Mouse (Mus musculus) embryo, embryonic 10 days (tissue): ENCODE measurements at regions not wholly inside any gene's neighbourhood (a gene's known extent, or its start where the extent isn't known, plus 50 kb on each side); places are given as distances from the start of the nearest gene placed in this dataset.
"Not testable (repeated sequence)": the region's sequence is repeated elsewhere in the genome, so short reads cannot be mapped to it uniquely, and the experiment has no call there.

ENCODE experiments used
- DNase-seq: peaks from one replicate; pipeline ENCODE4 v3.0.0-alpha.2; 2015; ENCODE audit warnings: low spot score

DNA sequence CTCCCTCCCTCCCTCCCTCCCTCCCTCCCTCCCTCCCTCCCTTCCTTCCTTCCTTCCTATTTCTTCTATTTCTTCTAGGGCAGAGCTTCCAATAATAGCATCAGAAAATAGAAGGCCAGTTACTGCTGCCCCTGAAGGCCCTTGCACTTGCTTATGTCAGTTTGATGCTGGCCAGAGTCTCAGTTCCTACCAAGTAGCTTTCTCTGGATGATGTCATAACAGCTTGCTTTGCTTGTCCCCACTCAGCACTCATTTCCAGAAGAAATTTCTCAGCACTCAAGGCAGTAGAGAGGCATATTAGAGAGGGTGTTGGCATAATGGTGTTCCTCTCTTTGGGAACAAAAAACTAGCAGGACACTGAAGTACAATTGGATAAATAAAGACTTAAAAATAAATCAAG, 811.6 kb upstream of the 4930444P10Rik start:
- no peak for DNase-seq

DNA sequence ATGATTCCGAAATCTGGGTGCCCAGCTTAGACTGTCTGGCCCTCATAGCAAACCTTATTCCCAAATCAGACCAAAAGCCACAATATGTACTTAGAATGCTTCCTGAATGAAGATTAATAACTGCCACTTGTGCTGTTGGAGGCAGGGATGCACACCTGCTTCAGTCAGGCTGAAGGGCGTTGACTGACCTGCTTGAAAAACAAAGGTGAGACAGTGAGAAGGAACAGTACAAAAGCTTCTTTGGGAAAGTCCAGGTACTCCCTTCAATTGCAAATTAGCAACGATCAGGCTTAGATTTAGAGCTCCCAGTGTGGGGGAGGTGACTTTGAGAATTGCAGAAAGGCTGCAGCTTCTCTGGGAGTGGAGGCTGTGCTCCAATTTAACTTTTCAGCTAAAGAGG, 775.3 kb upstream of the 4930444P10Rik start:
- not testable (repeated sequence) for DNase-seq

DNA sequence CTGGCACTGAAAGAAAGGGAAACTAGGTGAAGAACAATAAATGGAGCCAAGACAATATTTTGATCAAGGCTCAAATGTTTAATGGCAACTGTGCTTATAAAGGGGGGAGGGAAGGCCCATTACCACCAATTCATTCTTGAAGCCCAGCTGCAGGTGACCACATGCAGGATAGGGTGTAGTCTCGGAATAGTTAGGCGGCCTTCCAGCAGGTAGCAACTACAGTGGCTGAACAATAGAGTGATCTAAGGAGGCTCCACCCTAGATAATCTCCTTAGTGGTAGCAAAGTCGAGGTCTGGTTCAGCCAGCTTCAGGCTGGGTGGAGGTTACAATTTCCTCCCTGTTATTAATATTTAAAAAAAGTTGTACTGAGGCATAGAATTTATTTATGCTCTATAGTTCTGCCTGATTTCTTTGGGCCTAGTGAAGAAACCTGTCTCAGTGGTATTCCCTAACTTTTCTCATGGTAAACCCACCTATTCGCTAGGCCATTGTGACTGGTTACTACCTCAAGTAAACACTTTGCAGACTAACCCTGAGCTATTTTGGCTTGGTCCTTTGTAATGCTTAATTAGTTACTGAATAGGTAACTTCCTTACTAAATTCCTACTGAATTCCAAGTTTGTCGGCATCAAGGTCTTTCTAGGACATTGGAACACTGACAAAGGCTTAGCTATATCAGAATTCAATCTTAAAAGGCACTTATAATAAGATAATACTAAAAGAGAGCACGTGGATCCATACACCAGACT, 774.1 kb upstream of the 4930444P10Rik start:
- not testable (repeated sequence) for DNase-seq

DNA sequence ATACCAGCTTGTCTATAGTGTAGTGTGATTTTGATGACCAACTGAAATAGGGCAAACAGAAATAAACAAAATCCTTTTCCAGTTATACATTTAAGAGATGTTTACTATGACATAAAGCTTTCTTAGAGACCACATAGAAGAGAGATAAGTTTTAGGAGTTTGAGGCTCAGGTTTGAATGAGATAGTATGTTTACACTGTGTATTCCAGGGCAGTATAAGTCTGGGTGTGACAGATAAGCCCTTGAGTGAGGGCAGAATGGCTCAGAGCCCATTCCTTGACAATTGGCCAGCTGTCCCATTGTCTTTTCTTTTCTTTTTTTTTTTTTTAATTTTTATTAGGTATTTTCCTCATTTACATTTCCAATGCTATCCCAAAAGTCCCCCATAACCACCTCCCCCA, 744.0 kb upstream of the 4930444P10Rik start:
- DNase-seq = no peak

DNA sequence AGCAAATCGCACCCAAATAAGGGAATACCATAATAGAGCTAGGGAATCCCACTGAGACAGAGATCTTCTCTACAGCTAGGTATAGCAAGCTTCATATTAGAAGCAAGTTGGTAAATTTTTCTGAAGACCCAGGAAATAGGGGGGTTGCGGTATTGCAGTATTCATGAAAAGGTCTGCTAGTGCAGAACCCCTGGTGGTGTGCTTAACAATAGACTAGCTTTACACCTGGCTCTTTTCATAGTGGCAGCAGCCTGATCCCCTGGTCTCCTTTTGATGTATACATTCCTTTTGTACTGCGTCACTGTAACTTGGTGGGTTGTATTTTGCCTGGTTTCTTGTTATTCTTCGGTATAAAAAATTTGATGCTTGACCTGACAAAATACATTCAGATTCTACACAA, 731.6 kb upstream of the 4930444P10Rik start:
- DNase-seq = not testable (repeated sequence)

DNA sequence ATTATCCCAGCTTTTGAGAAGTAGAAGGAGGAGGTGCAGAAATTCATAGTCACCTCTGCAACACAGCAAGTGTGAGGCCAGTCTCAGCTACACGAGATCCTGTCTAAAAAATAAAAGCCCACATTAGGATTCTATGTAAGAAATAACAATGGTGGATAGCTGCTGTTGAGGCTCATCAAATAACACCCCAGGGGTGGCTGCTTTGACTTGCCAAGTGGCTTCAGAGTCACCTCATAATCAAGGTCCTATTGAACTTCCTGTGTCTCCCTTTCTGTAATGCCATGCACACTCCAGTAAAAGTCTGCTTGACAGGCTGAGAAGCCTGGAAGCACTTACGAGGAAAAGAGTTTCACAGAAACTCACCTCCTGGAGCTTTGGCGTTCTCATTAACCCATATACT, 730.9 kb upstream of the 4930444P10Rik start:
- no peak for DNase-seq

DNA sequence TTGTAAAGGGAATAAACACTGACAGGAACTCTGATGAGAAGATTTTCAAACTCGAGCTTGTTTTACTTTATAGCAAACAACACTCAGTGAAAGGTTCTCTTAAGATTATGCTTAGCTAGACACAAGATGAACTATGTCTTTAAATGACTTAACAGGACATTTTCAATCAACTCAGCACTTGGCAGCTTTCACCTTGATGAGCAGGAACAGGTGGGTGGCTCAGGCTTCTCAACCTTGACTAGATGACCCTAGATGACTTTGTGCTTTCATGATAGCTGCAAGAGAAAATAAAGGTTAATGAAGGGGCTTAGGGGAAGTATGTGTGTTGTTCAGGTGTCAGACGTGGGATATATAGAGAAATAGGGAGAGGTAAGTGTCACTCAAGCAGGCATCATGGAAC, 728.1 kb upstream of the 4930444P10Rik start:
- DNase-seq = no peak

DNA sequence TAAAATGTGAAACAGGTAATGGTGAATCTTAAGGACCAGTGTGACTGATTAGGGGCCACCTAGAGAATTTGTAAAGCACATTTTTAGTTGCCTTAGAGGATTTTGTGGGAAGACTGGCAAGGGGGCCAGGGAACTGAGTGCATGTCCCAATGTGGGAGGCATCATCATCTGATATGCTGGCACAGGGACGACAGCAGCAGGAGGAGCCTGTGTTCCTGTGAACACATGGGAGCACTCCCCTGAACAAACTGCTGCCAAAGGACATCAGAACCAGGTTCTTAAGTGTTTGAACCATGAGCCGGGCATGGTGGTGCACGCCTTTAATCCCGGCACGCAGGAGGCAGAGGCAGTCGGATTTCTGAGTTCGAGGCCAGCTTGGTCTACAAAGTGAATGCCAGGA, 723.4 kb upstream of the 4930444P10Rik start:
- no peak for DNase-seq

DNA sequence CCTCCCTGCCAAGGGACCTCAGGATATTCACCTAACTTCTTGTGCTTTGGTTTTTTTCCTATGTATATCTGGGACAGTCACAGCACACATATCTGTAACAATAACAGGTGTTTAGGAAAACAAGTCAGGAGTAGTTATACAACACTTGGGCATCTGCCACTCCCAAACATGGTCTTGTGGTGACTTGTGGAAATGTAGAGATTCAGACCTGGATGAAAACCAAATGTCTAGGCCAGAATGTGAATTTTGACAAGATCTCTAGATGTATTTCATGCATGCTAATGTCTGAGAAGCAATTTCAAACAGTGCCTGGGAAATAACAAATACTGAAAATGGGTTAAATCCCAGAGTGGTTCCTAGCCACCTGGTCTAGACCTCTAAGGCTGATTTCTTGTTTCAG, 722.6 kb upstream of the 4930444P10Rik start:
- DNase-seq = no peak

DNA sequence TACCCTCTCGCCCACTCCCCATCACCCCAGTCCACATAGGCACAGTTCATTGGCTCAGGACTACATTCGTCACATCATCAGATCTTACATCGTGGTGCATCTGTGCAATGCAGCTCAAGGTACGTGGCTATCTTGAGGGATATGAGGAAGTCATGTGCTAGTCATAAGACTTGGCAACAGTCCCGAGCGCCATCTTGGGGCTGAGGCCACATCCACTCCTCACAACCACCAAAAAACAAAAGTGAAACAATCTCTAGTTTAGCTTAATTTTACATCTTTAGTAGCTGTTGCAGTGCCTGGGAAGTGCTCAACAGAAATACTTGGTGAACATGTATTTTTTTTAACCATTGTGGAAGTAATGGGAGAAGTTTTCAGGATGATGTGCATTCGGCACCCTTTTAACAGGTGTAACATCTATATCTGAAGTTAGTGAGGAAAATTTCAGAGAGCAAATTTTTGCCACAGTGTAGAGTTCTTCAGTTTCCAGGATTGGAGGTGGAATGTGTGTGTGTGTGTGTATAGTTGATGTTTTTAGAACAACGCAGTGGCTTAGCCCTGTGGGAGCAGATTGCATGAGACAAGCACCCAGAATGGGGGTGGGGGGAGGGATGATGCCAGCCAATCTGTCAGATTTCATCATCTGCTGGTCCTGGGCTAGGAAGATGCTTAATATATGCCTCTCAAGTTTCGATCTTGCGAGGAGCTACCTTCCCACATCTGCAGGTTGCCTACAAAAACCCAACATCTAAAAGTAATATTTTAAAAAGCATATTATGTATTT, 716.4 kb upstream of the 4930444P10Rik start:
- no peak for DNase-seq

DNA sequence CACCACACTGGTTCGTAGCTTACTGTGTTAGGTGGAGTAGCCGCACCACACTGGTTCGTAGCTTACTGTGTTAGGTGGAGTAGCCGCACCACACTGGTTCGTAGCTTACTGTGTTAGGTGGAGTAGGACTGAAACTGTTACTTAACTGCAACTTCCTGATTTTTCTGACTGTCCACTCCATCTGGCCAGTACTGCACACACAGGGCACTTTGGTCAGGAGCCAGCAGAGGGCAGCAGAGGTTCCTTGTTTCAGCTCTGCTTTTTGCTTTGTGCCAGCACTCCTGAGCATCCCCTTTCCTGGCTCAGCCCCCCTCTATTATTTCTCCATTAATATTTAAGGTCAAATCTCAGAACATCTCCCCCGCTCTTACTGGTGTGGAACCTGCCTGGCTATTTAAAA, 705.2 kb upstream of the 4930444P10Rik start:
- peak; percentile 84 for DNase-seq

DNA sequence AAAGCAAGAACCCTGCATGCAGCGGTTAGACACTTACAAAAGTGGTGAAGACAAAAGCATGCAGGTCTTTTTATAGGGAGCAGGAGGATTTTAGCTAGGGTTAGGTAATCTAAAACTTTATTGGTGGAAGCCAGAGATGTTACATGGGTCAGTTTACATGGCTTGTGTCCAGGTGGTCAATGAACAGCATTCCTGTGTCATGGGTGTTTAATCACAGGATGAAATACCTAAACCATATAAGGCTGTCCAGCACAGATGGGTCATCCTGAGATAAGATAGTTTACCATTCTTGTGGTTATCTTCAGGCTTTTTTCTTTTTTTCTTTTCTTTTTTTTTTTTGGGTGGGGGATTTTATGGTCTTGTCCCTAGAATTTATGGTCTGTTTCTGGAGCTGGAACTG, 703.3 kb upstream of the 4930444P10Rik start:
- no peak for DNase-seq

DNA sequence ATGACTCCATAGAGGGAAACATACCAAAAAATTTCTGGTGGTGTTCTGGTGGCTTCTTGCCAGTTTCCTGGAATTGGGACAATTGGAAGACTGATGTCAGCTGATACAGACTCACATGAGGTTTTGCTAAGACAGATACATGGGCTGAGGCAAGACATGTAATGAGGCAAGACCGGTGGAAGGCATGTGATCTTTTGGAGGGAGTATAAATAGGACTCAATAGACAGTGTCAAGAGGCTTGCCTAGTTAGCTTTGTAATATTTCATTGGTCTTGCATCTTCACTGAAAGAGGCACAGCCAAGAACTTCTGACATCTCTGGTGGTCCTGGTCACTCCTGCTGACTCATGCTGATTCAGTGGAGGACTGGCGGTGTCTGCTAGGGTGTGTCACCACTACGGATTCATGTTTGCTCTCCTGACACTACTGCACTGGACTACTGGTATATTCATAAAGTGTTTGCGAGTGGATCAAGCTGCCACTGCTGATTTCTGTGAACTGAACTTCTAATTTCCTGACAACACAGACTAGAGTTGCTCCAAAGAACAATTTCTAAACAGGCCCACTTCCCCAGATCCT, 697.7 kb upstream of the 4930444P10Rik start:
- no peak for DNase-seq

DNA sequence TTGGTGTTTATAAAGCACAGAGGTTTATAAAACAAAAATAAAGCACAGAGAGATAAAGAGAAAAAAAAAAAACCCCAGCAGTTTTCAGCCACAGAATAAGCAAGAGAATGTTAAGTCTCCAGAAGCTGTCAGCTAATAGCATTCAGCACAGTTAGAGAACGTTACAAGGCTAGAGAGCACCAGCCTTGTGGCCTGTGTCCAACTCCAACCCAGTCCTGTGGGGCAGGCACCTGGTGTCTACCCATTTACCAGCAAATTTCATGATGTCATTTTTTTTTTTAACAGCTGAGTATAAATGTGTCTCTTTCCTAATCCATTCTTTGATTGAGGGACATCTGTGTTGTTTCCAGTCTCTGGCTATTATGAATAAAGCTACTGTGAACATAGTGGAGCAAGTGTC, 686.7 kb upstream of the 4930444P10Rik start:
- no peak for DNase-seq

DNA sequence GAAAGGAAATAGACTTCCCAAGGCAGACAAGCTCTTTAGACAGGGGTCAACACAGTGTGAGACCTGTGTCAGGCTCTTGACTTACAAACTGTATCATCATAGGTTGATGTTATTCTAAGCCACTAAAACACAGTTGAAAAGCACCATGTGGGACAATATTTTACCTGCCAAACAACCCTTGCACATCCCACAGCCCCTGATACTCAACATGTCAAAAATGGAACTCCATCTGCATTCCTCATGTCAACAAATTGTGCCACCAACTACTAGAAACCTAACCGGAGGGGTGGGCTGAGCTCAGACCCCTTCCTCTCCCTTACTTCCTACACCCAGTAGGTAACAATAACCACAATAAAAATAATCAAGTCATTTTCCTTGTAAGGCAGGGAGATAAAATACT, 667.8 kb upstream of the 4930444P10Rik start:
- no peak for DNase-seq
